Mouse (Mus musculus): ENCODE data around the gene Rpia. TPM values are rescaled to one million over a fixed set of nuclear protein-coding genes. Genes with fewer than 3 reads are reported as not detected.
A peak's percentile ranks its signal among the peaks of the same experiment; 100 is the strongest.

The Rpia gene
- polyA plus RNA-seq, 1 experiment from 2014 or later, result 3.4 TPM

DNA sequence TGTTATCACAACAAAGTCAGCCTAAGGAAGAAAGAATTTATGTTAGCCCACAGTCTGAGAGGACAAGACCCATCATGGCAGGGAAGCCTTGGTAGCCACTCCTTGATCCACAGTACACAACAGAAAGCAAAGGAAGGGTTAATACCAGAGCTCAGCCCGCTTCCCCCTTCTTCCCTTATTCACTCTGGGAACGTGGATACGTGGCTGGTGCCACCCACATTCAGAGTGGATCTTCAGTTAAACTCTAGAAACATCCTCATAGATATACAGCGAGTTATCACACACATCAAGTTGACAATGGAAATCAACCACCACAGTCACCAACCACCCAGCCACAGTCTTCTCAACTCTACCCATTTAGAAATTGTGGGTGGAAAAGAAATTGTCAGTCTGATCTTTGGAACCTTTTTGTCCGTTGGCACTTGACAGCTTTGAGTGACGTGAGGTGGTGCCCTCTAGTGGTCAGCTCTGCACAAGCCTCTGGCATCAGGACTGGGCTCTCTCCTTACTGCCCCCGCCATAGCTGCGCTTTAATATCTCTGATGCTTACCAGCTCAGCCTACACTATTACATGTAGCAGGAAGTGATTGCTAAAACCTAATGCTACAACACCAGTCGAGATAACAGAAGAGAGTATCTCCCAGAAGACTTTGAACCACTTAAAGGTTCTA is 5.7 kb upstream of the Rpia start:
- Histone ChIP-seq H3K9ac (replicated peaks) (no peak overlapping the region), H3K4me3 (replicated peaks) (no peak overlapping the region), H3K27me3 (replicated peaks) (no peaks in the 10 kb centered on the region), H3K4me2 (no peak overlapping the region), H3K27ac (replicated peaks) (no peak overlapping the region), H3K9me3 (replicated peaks) (no peaks in the 10 kb centered on the region), H3K4me1 (peaks cover 1% of the 10 kb centered on the region), H3K36me3 (no peaks in the 10 kb centered on the region)
- 0 out of 2 replicates have a peak, but pooled peaks have one; percentile 15 for ATAC-seq (ENCODE audit: low FRiP score)
- 25% methylated on average over 9 of the region's 9 CpGs for WGBS

DNA sequence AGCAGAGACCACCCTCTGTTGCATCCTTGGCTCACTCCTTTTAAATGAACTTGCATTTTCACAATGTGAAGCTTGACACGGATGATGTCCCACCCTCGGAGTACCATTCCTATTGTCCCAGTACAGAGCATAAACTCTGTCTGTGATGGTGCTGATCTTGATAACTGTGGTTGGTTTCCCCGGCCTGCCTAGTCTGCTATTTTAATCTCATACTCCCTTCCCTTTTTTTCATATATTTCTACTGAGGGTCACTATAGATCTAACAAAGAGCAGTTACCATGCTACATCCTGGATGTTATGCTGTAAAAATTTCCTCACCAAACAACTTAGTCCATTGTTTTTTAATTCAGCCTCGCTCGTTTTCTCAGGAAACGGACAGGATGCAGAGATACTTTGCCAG is 4.9 kb upstream of the Rpia start:
- no peak for ATAC-seq (ENCODE audit: low FRiP score)
- Histone ChIP-seq H3K4me2 (no peak overlapping the region), H3K27me3 (replicated peaks) (no peaks in the 10 kb centered on the region), H3K36me3 (no peaks in the 10 kb centered on the region), H3K9ac (replicated peaks) (no peak overlapping the region), H3K9me3 (replicated peaks) (no peaks in the 10 kb centered on the region), H3K4me1 (peaks cover 4% of the 10 kb centered on the region), H3K4me3 (replicated peaks) (no peak overlapping the region), H3K27ac (replicated peaks) (no peak overlapping the region)
- 79% methylated on average over 6 of the region's 6 CpGs for WGBS

DNA sequence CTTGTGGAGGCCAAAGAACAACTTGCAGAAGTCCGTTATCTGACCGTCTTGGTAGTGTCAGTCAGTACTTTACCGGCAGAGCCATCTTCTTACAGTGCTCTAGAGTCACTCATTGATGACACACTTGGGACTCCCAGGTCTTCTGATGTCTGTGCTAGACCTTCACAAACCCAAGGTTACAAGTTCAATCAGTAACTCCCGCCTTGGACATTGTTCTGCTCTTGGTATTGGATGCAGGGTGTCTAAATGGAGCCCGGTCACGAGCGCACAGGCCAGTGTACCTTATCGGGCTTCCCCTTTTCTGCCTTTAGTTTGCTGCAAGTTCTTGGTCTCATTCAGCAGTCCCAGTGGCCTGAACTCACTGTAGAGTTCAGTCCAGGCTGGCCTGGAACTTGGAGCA is 612 bp upstream of the Rpia start:
- Histone ChIP-seq H3K36me3 (no peaks in the 10 kb centered on the region), H3K9me3 (replicated peaks) (no peaks in the 10 kb centered on the region), H3K27ac (replicated peaks) (no peak overlapping the region; the same call in 1 of the 2 replicates), H3K4me1 (peaks cover 33% of the 10 kb centered on the region), H3K9ac (replicated peaks) (peak overlapping the region; percentile 55), H3K27me3 (replicated peaks) (no peaks in the 10 kb centered on the region), H3K4me2 (peak overlapping the region; percentile 89), H3K4me3 (replicated peaks) (peak overlapping the region; percentile 84)
- peak; percentile 11; the same call in 1 of the 2 replicates for ATAC-seq (ENCODE audit: low FRiP score)
- WGBS, result 39% methylated on average over 8 of the region's 8 CpGs

DNA sequence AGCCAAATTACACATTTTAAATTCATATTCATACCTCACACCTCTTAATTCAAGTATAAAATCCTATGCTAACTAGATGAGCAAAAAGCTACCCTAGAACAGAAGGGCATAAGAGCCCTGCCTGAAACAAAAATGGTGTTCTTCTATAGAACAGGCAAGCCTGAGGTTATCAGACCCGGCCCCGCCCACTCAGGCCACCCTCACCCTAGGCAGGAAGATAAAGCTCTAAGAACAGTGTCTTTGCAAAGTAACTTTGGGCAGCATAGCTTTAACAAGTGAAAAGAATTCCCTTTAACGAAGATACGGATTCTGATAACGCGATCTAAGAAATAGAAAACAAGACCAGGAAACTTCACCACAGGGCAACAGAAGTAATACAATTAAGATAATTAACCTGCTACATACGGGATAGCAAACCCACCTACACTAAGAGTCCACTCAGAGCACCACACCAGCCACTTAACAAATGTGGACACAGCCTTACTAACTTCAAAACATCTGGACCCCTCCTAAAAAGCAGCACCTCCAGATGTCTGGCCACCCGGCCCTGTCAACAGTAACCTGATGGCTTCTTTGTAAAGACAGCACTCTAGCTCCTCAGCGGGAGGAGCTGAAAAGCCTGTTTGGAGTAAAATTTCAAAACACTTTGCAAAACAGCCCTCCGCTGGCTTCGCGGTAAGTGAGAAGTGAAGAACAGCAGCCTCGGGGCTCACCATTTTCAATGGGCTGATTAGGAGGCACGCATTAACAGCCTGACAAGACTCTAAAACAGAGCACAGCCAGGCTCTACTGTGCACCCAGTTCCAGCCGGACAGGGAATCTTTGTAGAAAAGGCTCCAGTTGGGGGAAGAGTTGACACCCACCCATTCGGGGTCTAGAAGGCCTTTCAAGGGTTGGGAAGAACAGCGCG is 925 bp downstream of the Rpia start:
- H3K9me3 ChIP-seq (replicated peaks), result no peaks in the 10 kb centered on the region
- H3K4me1 ChIP-seq, result peaks cover 43% of the 10 kb centered on the region
- peak overlapping the region; percentile 73 for H3K27ac ChIP-seq (replicated peaks)
- no peaks in the 10 kb centered on the region for H3K27me3 ChIP-seq (replicated peaks)
- H3K4me2 ChIP-seq, result peak overlapping the region; percentile 89
- 10% methylated on average over 18 of the region's 18 CpGs for WGBS
- H3K36me3 ChIP-seq, result no peaks in the 10 kb centered on the region
- H3K9ac ChIP-seq (replicated peaks), result peak overlapping the region; percentile 81
- H3K4me3 ChIP-seq (replicated peaks), result peak overlapping the region; percentile 84
- ATAC-seq (ENCODE audit: low FRiP score), result peak; percentile 59; the same call in 1 of the 2 replicates

DNA sequence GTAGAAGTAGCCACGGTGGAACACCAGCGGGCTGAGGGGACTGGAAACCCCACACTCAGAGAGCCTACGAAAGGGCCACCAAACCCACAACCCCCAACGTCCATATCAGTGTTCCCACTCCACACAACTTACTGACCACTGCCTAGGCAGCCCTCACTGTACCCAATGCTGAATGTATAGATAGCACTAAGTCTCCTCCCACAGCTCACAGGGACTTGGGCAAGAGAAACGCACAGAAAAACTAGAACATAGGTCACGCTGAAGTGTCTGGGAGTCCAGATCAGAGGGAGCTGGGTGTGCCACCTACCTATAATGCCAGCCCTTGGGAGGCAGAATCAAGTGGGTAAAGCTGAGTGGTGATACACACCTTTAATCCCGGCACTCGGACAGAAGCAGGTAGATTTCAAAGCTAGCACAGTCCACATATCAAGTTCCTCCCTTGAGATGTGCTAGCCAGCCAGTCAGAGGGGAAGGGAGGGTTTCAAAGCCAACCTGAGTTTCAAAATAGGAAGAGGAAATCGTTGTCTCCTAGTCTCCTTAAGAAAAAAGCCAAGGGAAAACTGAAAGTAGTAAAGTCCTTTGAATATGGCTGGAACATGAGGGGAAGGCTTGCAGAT is 1.9 kb downstream of the Rpia start:
- 0 out of 2 replicates have a peak overlapping the region, but pooled peaks have one; percentile 81 for H3K9ac ChIP-seq (replicated peaks)
- H3K4me2 ChIP-seq, result peak overlapping the region; percentile 89
- H3K9me3 ChIP-seq (replicated peaks), result no peaks in the 10 kb centered on the region
- ATAC-seq (ENCODE audit: low FRiP score), result no peak
- no peaks in the 10 kb centered on the region for H3K27me3 ChIP-seq (replicated peaks)
- H3K4me1 ChIP-seq, result peaks cover 49% of the 10 kb centered on the region
- peak overlapping the region; percentile 84 for H3K4me3 ChIP-seq (replicated peaks)
- no peak overlapping the region for H3K27ac ChIP-seq (replicated peaks)
- no peaks in the 10 kb centered on the region for H3K36me3 ChIP-seq
- 87% methylated on average over 9 of the region's 9 CpGs for WGBS

DNA sequence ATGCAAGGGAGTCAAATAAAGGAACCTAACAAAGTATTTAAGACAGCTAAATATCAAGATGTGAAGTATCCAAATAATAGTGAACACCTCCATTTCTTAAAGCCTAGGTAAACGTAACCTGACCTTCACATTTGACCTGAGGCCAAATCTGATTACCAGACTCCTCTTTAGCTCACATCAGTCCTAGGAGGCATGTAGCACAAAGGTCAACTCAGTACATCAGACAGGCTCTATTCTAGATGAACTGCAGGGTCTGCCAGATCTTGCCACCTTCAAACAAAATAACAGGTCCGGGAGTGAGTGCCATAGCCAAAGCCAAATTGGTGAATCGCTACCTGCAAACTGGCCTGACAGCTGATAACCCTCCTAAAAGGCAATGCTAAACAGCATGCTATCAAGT is 2.9 kb downstream of the Rpia start:
- Histone ChIP-seq H3K9ac (replicated peaks) (no peak overlapping the region), H3K4me3 (replicated peaks) (no peak overlapping the region), H3K27me3 (replicated peaks) (no peaks in the 10 kb centered on the region), H3K9me3 (replicated peaks) (no peaks in the 10 kb centered on the region), H3K4me1 (peaks cover 49% of the 10 kb centered on the region), H3K36me3 (peaks cover 4% of the 10 kb centered on the region; the same call in 1 of the 2 replicates), H3K4me2 (no peak overlapping the region), H3K27ac (replicated peaks) (no peak overlapping the region)
- WGBS, result 98% methylated on average over 3 of the region's 3 CpGs
- ATAC-seq (ENCODE audit: low FRiP score), result no peak

DNA sequence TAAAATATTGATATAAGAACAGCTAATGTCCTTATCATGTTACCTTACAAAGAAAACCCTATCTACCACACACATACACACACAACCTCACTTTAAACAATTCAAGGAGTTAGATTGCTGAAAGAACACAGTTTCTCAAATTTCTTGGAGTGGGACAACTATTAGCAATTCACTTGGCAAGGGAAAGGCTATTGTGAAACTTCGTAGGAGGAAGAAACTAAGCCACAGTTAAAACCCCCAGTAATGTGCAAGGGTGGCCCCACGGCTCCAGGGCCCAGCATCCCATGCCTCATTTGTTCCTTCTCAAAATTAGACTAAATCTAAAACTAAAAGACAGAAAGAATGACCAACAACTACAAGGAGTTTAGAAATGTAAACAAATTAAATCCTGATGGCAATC is 4.5 kb downstream of the Rpia start:
- ATAC-seq (ENCODE audit: low FRiP score), result no peak
- H3K9ac ChIP-seq (replicated peaks), result no peak overlapping the region
- H3K4me1 ChIP-seq, result peaks cover 46% of the 10 kb centered on the region
- no peaks in the 10 kb centered on the region for H3K27me3 ChIP-seq (replicated peaks)
- H3K9me3 ChIP-seq (replicated peaks), result no peaks in the 10 kb centered on the region
- H3K36me3 ChIP-seq, result peaks cover 11% of the 10 kb centered on the region
- WGBS, result 60% methylated on average over 2 of the region's 2 CpGs
- no peak overlapping the region for H3K4me2 ChIP-seq
- no peak overlapping the region for H3K4me3 ChIP-seq (replicated peaks)
- H3K27ac ChIP-seq (replicated peaks), result no peak overlapping the region

DNA sequence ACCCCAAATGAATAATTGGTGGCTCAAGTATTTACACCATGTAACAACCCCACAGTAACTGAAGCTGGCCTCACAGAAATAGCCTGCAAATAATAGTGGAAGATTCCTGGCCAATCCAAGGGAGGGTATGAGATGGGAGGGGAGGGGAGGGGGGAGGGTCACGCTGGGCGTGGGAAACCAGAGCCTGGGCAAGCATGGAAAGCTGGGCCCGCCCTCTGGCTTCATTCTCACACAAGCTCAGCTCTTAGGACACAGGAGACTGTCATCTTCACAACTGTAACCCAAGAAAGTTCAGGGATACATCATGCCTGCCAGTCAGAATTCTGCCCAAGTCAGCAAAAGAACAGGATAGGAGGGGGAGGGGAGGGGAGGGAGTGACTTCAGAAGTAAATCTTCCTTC is 6.2 kb downstream of the Rpia start:
- ATAC-seq (ENCODE audit: low FRiP score), result no peak
- 33% methylated on average over 3 of the region's 3 CpGs for WGBS
- Histone ChIP-seq H3K36me3 (peaks cover 14% of the 10 kb centered on the region), H3K4me2 (no peak overlapping the region), H3K9ac (replicated peaks) (no peak overlapping the region), H3K4me1 (peaks cover 40% of the 10 kb centered on the region), H3K9me3 (replicated peaks) (no peaks in the 10 kb centered on the region), H3K27ac (replicated peaks) (no peak overlapping the region), H3K27me3 (replicated peaks) (no peaks in the 10 kb centered on the region), H3K4me3 (replicated peaks) (no peak overlapping the region)

DNA sequence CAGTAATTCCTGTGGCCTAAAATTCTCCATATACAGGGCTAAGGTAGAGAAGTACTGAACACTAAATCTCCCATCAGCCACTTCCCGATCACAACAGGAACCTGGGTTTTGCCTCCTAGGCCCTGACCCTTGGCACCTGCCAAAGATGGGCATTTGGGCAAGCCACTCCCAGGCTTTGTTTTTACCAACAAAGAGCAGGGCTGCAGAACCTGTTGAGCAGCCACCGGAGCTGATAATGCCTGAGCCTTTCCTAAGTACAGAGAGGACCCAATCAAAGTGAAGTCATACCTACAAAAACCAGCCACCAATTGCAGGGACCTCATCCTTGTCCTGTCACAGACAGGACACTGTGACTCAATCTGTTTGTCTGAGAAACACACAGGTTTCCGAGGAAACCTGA is 7.2 kb downstream of the Rpia start:
- no peak overlapping the region for H3K9ac ChIP-seq (replicated peaks)
- H3K9me3 ChIP-seq (replicated peaks), result no peaks in the 10 kb centered on the region
- peaks cover 30% of the 10 kb centered on the region for H3K4me1 ChIP-seq
- 90% methylated on average over 3 of the region's 3 CpGs for WGBS
- peaks cover 18% of the 10 kb centered on the region for H3K36me3 ChIP-seq
- H3K27me3 ChIP-seq (replicated peaks), result no peaks in the 10 kb centered on the region
- H3K4me3 ChIP-seq (replicated peaks), result no peak overlapping the region
- ATAC-seq (ENCODE audit: low FRiP score), result no peak
- H3K4me2 ChIP-seq, result no peak overlapping the region
- no peak overlapping the region for H3K27ac ChIP-seq (replicated peaks)

DNA sequence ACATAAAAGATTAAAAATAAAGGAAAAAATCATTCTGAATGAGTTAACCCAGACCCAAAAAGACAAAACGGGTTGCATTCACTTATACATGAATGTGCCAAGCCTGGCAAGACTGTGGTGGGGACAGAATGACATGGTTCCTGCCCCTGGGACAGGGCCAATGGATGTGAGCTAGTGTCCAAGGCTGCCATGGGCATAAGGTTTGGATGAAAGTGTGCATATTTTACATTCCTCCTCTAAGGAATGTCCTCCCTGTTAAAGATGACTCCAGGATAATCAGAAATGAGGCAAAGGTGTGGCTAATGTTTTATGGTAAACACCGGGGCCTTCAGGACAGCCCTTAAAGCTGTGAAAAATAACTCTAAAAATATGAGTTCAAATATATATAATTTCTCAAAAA is 10.7 kb downstream of the Rpia start:
- Histone ChIP-seq H3K4me2 (no peak overlapping the region), H3K9ac (replicated peaks) (no peak overlapping the region), H3K27me3 (replicated peaks) (no peaks in the 10 kb centered on the region), H3K27ac (replicated peaks) (no peak overlapping the region), H3K4me3 (replicated peaks) (no peak overlapping the region), H3K4me1 (peaks cover 8% of the 10 kb centered on the region; the same call in 1 of the 2 replicates), H3K36me3 (peaks cover 21% of the 10 kb centered on the region), H3K9me3 (replicated peaks) (no peaks in the 10 kb centered on the region)
- ATAC-seq (ENCODE audit: low FRiP score), result no peak
- 90% methylated on average over 2 of the region's 2 CpGs for WGBS

DNA sequence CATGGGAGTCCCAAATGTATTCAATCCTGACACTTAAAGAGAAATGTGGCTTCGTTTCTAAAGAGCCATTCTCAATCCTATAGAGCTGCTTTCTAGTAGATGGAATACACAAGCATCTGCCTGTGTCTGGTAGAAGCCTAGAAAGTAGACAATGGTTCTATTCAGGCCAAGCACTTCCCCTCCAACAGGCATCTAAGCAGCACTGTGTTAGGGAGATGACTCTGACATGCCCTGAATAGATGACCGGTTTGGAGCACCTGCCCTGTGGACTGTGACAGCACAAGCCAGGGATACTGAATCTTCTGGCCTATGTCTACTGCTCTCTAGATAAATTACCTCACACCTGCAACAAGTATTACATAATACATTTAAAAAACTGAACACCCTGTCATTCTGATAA is 17.7 kb downstream of the Rpia start:
- H3K27ac ChIP-seq (replicated peaks), result no peak overlapping the region
- peaks cover 59% of the 10 kb centered on the region for H3K36me3 ChIP-seq

More for the DNA sequence above, 17.7 kb downstream of the Rpia start:
- Histone ChIP-seq H3K27me3 (replicated peaks) (no peaks in the 10 kb centered on the region), H3K9ac (replicated peaks) (no peak overlapping the region), H3K4me1 (no peaks in the 10 kb centered on the region), H3K4me2 (no peak overlapping the region), H3K4me3 (replicated peaks) (no peak overlapping the region), H3K9me3 (replicated peaks) (no peaks in the 10 kb centered on the region)
- 38% methylated on average over 2 of the region's 2 CpGs for WGBS
- 0 out of 2 replicates have a peak, but pooled peaks have one; percentile 54 for ATAC-seq (ENCODE audit: low FRiP score)
